Mouse (Mus musculus) C2C12 (cell line): ENCODE data around the gene Ggt5. TPM values are rescaled to one million over a fixed set of nuclear protein-coding genes. Genes with fewer than 3 reads are reported as not detected.

ENCODE experiments used
- H3K27me3 ChIP-seq: one replicate; pipeline ENCODE4 v1.6.1; 2011; ENCODE audit not compliant: control insufficient read depth, insufficient read depth, insufficient read length
- H3K36me3 ChIP-seq: one replicate; pipeline ENCODE4 v1.6.1; 2011; ENCODE audit not compliant: control insufficient read depth, insufficient read depth
- H3K4me3 ChIP-seq: one replicate; pipeline ENCODE4 v1.5.1; 2011; ENCODE audit warnings: mild to moderate bottlenecking, control low read depth; ENCODE audit not compliant: poor library complexity, insufficient read depth, severe bottlenecking
- H3K79me2 ChIP-seq: one replicate; pipeline ENCODE4 v1.6.1; 2011; ENCODE audit not compliant: control insufficient read depth, insufficient read depth
- H3K79me3 ChIP-seq: one replicate; pipeline ENCODE4 v1.6.1; 2011; ENCODE audit warnings: low read depth, control low read depth
- H3ac ChIP-seq: one replicate; pipeline ENCODE3; 2011; ENCODE audit warnings: low read depth; ENCODE audit not compliant: control insufficient read depth, insufficient read length
- CEBPB ChIP-seq: IDR thresholded peaks from one replicate; pipeline ENCODE4 v1.6.1; 2011; ENCODE audit warnings: low read depth, mild to moderate bottlenecking, control low read depth, moderate library complexity
- CTCF ChIP-seq: IDR thresholded peaks from one replicate; pipeline ENCODE4 v1.5.1; 2011; ENCODE audit not compliant: control insufficient read depth, insufficient read depth, insufficient read length
- FOSL1 ChIP-seq: IDR thresholded peaks from one replicate; pipeline ENCODE4 v1.8.0; 2011; ENCODE audit warnings: mild to moderate bottlenecking, low read length; ENCODE audit not compliant: poor library complexity, insufficient read depth, severe bottlenecking
- MAX ChIP-seq: IDR thresholded peaks from one replicate; pipeline ENCODE4 v1.6.1; 2011; ENCODE audit warnings: mild to moderate bottlenecking, control low read depth
- MYOD1 ChIP-seq: IDR thresholded peaks from one replicate; pipeline ENCODE4 v1.6.1; 2011; ENCODE audit warnings: low read depth; ENCODE audit not compliant: control insufficient read depth, insufficient read length
- MYOG ChIP-seq: IDR thresholded peaks from one replicate; pipeline ENCODE4 v1.6.1; 2011; ENCODE audit not compliant: control insufficient read depth, insufficient read length; ENCODE audit errors: extremely low read depth
- USF1 ChIP-seq: IDR thresholded peaks from one replicate; pipeline ENCODE4 v1.6.1; 2011; ENCODE audit warnings: low read depth, mild to moderate bottlenecking, control low read depth, moderate library complexity
- polyA plus RNA-seq: library from polyadenylated mRNA; unstranded; fragments of >200 nt; fragmentation: generic; extraction: Trizol; gene quantifications from one replicate; pipeline ENCODE4 v1.2.1, GENCODE M21; 2012; ENCODE audit warnings: missing spikeins

Gene Ggt5
- polyA plus RNA-seq, 1 experiment = not detected

GRCm38 (mm10) chr10:75645616-75646015, 56.5 kb downstream of the Ggt5 start:
- Histone ChIP-seq H3K4me3 (no peak overlapping the region), H3ac (no peak overlapping the region), H3K27me3 (no peaks in the 10 kb centered on the region), H3K79me3 (no peaks in the 10 kb centered on the region), H3K79me2 (no peaks in the 10 kb centered on the region), H3K36me3 (peaks cover 24% of the 10 kb centered on the region)
- no peak for TF ChIP-seq USF1
- TF ChIP-seq MAX = no peak
- no peak for TF ChIP-seq MYOG

- H3K4me3 ChIP-seq = no peak overlapping the region
- peaks cover 31% of the 10 kb centered on the region for H3K36me3 ChIP-seq
- H3K27me3 ChIP-seq = no peaks in the 10 kb centered on the region
These were observed 57.3 kb downstream of the Ggt5 start for GRCm38 (mm10) chr10:75646406-75646805.

GRCm38 (mm10) chr10:75647362-75647761, 58.2 kb downstream of the Ggt5 start:
- Histone ChIP-seq H3K4me3 (no peak overlapping the region), H3K36me3 (peaks cover 36% of the 10 kb centered on the region), H3K79me3 (no peaks in the 10 kb centered on the region), H3ac (no peak overlapping the region), H3K27me3 (no peaks in the 10 kb centered on the region), H3K79me2 (no peaks in the 10 kb centered on the region)
- no peak for TF ChIP-seq MYOG
- no peak for TF ChIP-seq MYOD1
- TF ChIP-seq FOSL1 = no peak
- no peak for TF ChIP-seq USF1
- TF ChIP-seq CTCF = no peak
- no peak for TF ChIP-seq MAX
- TF ChIP-seq CEBPB = no peak

More at GRCm38 (mm10) chr10:75646406-75646805, 57.3 kb downstream of the Ggt5 start:
- TF ChIP-seq MAX (no peak), CTCF (no peak), CEBPB (no peak), FOSL1 (no peak), MYOG (no peak), MYOD1 (no peak), USF1 (no peak)
- no peaks in the 10 kb centered on the region for H3K79me3 ChIP-seq
- no peaks in the 10 kb centered on the region for H3K79me2 ChIP-seq
- H3ac ChIP-seq = no peak overlapping the region

GRCm38 (mm10) chr10:75648091-75648490, 59.0 kb downstream of the Ggt5 start:
- TF ChIP-seq MYOG = no peak
- no peak for TF ChIP-seq USF1
- no peak for TF ChIP-seq CTCF
- no peak for TF ChIP-seq FOSL1
- TF ChIP-seq MAX = no peak
- no peak for TF ChIP-seq CEBPB
- TF ChIP-seq MYOD1 = no peak
- H3K79me3 ChIP-seq = no peaks in the 10 kb centered on the region
- no peaks in the 10 kb centered on the region for H3K27me3 ChIP-seq
- no peak overlapping the region for H3K4me3 ChIP-seq
- no peaks in the 10 kb centered on the region for H3K79me2 ChIP-seq
- H3ac ChIP-seq = no peak overlapping the region
- H3K36me3 ChIP-seq = peaks cover 40% of the 10 kb centered on the region

GRCm38 (mm10) chr10:75649001-75649400, 59.9 kb downstream of the Ggt5 start:
- no peak overlapping the region for H3K4me3 ChIP-seq
- no peak for TF ChIP-seq MYOD1
- TF ChIP-seq CEBPB = no peak
- TF ChIP-seq FOSL1 = no peak
- TF ChIP-seq MYOG = no peak
- no peak for TF ChIP-seq CTCF
- TF ChIP-seq USF1 = no peak
- TF ChIP-seq MAX = no peak
- peaks cover 40% of the 10 kb centered on the region for H3K36me3 ChIP-seq
- H3K79me3 ChIP-seq = no peaks in the 10 kb centered on the region
- H3K79me2 ChIP-seq = no peaks in the 10 kb centered on the region
- no peak overlapping the region for H3ac ChIP-seq
- H3K27me3 ChIP-seq = no peaks in the 10 kb centered on the region

- Histone ChIP-seq H3K27me3 (no peaks in the 10 kb centered on the region), H3K4me3 (no peak overlapping the region), H3K36me3 (peaks cover 44% of the 10 kb centered on the region), H3K79me3 (no peaks in the 10 kb centered on the region), H3ac (no peak overlapping the region), H3K79me2 (no peaks in the 10 kb centered on the region)
- no peak for TF ChIP-seq FOSL1
- TF ChIP-seq MYOG = no peak
These were observed 60.4 kb downstream of the Ggt5 start for GRCm38 (mm10) chr10:75649406-75649995.
